In the genomic region with DNA sequence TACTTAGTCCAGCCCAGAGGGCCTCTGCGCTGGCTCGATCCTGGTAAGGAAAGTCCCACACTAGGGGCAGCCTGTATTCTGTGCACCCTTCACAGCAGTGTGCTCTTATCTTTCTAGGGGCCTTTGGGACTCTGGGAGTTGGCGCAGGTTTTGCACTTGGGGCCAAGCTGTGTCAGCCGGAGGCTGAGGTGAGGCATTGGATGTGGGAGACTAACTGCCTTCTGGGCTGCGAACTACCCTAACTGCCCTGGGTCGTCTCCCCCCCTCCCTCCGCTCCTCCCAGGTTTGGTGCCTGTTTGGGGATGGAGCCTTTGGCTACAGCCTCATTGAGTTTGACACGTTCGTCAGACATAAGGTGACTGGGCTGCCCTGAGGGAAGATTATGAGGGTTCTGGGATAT, we compare ENCODE assay signal across 33 mouse cellular contexts. TPM values are rescaled to one million over a fixed set of nuclear protein-coding genes. Genes with fewer than 3 reads are reported as not detected.
DNase-seq lines count a peak whose midpoint lies in the region; ATAC-seq and TF ChIP-seq lines count a peak whose summit lies in the region.
"Had no signal": no experiment of that assay in that cellular context is flagged by ENCODE, and none has a peak within 500 bp of the region (broad histone marks: within the 10 kb centered on the region; RNA-seq: fewer than 3 reads in every experiment).

No protein-coding gene starts in this region.

- H3K27me3 ChIP-seq in heart, embryonic 10.5 days (ENCODE audit: insufficient read depth, poor library complexity, severe bottlenecking): no peaks in the 10 kb centered on the region
- no peaks in the 10 kb centered on the region for H3K27me3 ChIP-seq in limb, embryonic 14.5 days (ENCODE audit: control insufficient read depth, insufficient read depth, low read length)
- H3K27me3 ChIP-seq in limb, embryonic 10.5 days (ENCODE audit: low read depth, poor library complexity, severe bottlenecking): no peaks in the 10 kb centered on the region
- no peaks in the 10 kb centered on the region for H3K27me3 ChIP-seq in myocyte (ENCODE audit: control insufficient read depth, insufficient read depth, insufficient read length)
- H3K27me3 ChIP-seq: embryonic facial prominence, embryonic 15.5 days; hindbrain, embryonic 13.5 days; Patski had no signal

- no peak for ATAC-seq in cerebellum, adult (ENCODE audit: insufficient number of reproducible peaks, low FRiP score, low TSS enrichment)
- ATAC-seq in limb, embryonic 14.5 days (ENCODE audit: low FRiP score, low read depth): 0 out of 2 replicates have a peak, but pooled peaks have one; percentile 27
- ATAC-seq: forebrain, embryonic 14.5 days; forebrain, postnatal 0 days; hindbrain, postnatal 0 days; inflammation-experienced regulatory T-cells, adult 6 months; intestine, embryonic 16.5 days; Patski had no signal

- H3ac ChIP-seq in myocyte (ENCODE audit: control insufficient read depth, insufficient read length): no peak overlapping the region

- H3K4me1 ChIP-seq in heart, embryonic 10.5 days: no peaks in the 10 kb centered on the region; the same call in 1 of the 2 replicates
- no peaks in the 10 kb centered on the region for H3K4me1 ChIP-seq in limb, embryonic 14.5 days (ENCODE audit: control insufficient read depth, insufficient read depth, low read length)
- H3K4me1 ChIP-seq in limb, embryonic 10.5 days: no peaks in the 10 kb centered on the region
- H3K4me1 ChIP-seq: embryonic facial prominence, embryonic 15.5 days; hindbrain, embryonic 13.5 days had no signal

- DNase-seq in cerebellum, adult 9-10 months: peak; percentile 8
- peak; percentile 73 for DNase-seq in heart, embryonic 10.5 days (ENCODE audit: low spot score)
- no peak for DNase-seq in heart, adult 9 months (ENCODE audit: low spot score in 2 of 2)
- no peak for DNase-seq in limb, embryonic 14.5 days (ENCODE audit: low spot score)
- no peak for DNase-seq in limb, embryonic 10.5 days (ENCODE audit: low spot score)
- DNase-seq: adrenal gland, adult 2 months; adrenal gland, postnatal 14 days; B cell, adult 2 months; cerebellum, adult 18-20 months; cerebellum, postnatal 10 days; cerebellum, postnatal 36 days; embryo, embryonic 11 days; forebrain, postnatal 0 days; gastrocnemius, adult 2 months; gastrocnemius, postnatal 14 days; heart, adult 18-20 months; heart, postnatal 10 days; kidney, adult 18-20 months had no signal

- H3K4me3 ChIP-seq in heart, embryonic 10.5 days: no peak overlapping the region
- no peak overlapping the region for H3K4me3 ChIP-seq in limb, embryonic 14.5 days (replicated peaks; ENCODE audit: low read length)
- H3K4me3 ChIP-seq in limb, embryonic 10.5 days: no peak overlapping the region
- H3K4me3 ChIP-seq in myocyte: no peak overlapping the region
- H3K4me3 ChIP-seq: embryonic facial prominence, embryonic 15.5 days; gastrocnemius, adult 2 months; hindbrain, embryonic 13.5 days had no signal

- WGBS in heart, embryonic 10.5 days: 72% methylated on average over 9 of the region's 9 CpGs
- WGBS in limb, embryonic 14.5 days: 71% methylated on average over 8 of the region's 9 CpGs
- WGBS in limb, embryonic 10.5 days: 67% methylated on average over 9 of the region's 9 CpGs

- H3K36me3 ChIP-seq in heart, embryonic 10.5 days: peaks cover 93% of the 10 kb centered on the region
- H3K36me3 ChIP-seq in limb, embryonic 14.5 days (ENCODE audit: control insufficient read depth, insufficient read depth, low read length): peaks cover 79% of the 10 kb centered on the region
- H3K36me3 ChIP-seq in limb, embryonic 10.5 days: peaks cover 87% of the 10 kb centered on the region
- peaks cover 36% of the 10 kb centered on the region for H3K36me3 ChIP-seq in myocyte (ENCODE audit: control insufficient read depth, insufficient read depth)

- no peak for TF ChIP-seq POLR2A in limb, embryonic 14.5 days (IDR thresholded peaks at IDR 0.05; ENCODE audit: borderline replicate concordance, extremely low read depth, insufficient read depth, insufficient read length)
- no peak for TF ChIP-seq POLR2A in myocyte (IDR thresholded peaks at IDR 0.05; ENCODE audit: insufficient read length, low read depth)

- no peak overlapping the region for H3K4me2 ChIP-seq in limb, embryonic 14.5 days (replicated peaks; ENCODE audit: low read depth, low read length, severe bottlenecking)
- H3K4me2 ChIP-seq in myocyte (ENCODE audit: low read depth): no peak overlapping the region
- H3K4me2 ChIP-seq: embryonic facial prominence, embryonic 15.5 days; heart, embryonic 11.5 days; hindbrain, embryonic 13.5 days had no signal

- H3K9ac ChIP-seq in limb, embryonic 14.5 days (ENCODE audit: low read depth, low read length, severe bottlenecking): no peak overlapping the region
- H3K9ac ChIP-seq: embryonic facial prominence, embryonic 15.5 days; forebrain, postnatal 0 days; hindbrain, embryonic 13.5 days had no signal

- H3K79me2 ChIP-seq in myocyte (ENCODE audit: control insufficient read depth, insufficient read depth): no peaks in the 10 kb centered on the region

- H3K27ac ChIP-seq in heart, embryonic 10.5 days: no peak overlapping the region
- no peak overlapping the region for H3K27ac ChIP-seq in limb, embryonic 14.5 days (replicated peaks; ENCODE audit: low read depth, low read length)
- no peak overlapping the region for H3K27ac ChIP-seq in limb, embryonic 10.5 days
- H3K27ac ChIP-seq: embryonic facial prominence, embryonic 15.5 days; gastrocnemius, adult 2 months; hindbrain, embryonic 13.5 days; hindbrain, postnatal 0 days had no signal

- no peaks in the 10 kb centered on the region for H3K9me3 ChIP-seq in heart, embryonic 10.5 days
- H3K9me3 ChIP-seq in limb, embryonic 14.5 days (ENCODE audit: control insufficient read depth, low read length): no peaks in the 10 kb centered on the region
- no peaks in the 10 kb centered on the region for H3K9me3 ChIP-seq in limb, embryonic 10.5 days (replicated peaks)
- H3K9me3 ChIP-seq: embryonic facial prominence, embryonic 15.5 days; G1E; hindbrain, embryonic 13.5 days had no signal

TF ChIP-seq in myocyte, 11 proteins besides CTCF, POLR2A, EP300 and RAD21:
- TF ChIP-seq USF1 (IDR thresholded peaks at IDR 0.05; ENCODE audit: low read depth): no peak
- TF ChIP-seq POLR2AphosphoS2 (IDR thresholded peaks at IDR 0.05; ENCODE audit: insufficient read length, low read depth): peak; percentile 82

RNA-seq across cellular contexts. Expression of a gene that starts 8.4 kb away (rescaled TPM):
- 12.2 and 13.3 TPM in 2 replicates for polyA plus RNA-seq in heart, embryonic 10.5 days (2016; fragmentation: Nextera tagmentation; extraction: Ambion mirVana)
- polyA plus RNA-seq in limb, embryonic 14.5 days (2012; rRNA removed): 49.2 and 60.9 TPM in 2 replicates
- polyA plus RNA-seq in limb, embryonic 14.5 days (2014; fragmentation: Nextera tagmentation; extraction: Ambion mirVana): 24.4 and 29.0 TPM in 2 replicates
- polyA plus RNA-seq in limb, embryonic 10.5 days (2016; fragmentation: Nextera tagmentation; extraction: Ambion mirVana): 15.7 and 19.7 TPM in 2 replicates
- 32.1 TPM for polyA plus RNA-seq in myocyte (2012; fragmentation: generic; extraction: Trizol)
- polyA plus RNA-seq: G1E had no signal

RNA-seq across cellular contexts. Expression of a gene that starts 9.2 kb away (rescaled TPM):
- 41.3 and 43.1 TPM in 2 replicates for polyA plus RNA-seq in heart, embryonic 10.5 days (2016; fragmentation: Nextera tagmentation; extraction: Ambion mirVana)
- 52.5 and 64.0 TPM in 2 replicates for polyA plus RNA-seq in limb, embryonic 14.5 days (2012; rRNA removed)
- polyA plus RNA-seq in limb, embryonic 14.5 days (2014; fragmentation: Nextera tagmentation; extraction: Ambion mirVana): 45.8 and 49.4 TPM in 2 replicates
- 27.2 and 38.8 TPM in 2 replicates for polyA plus RNA-seq in limb, embryonic 10.5 days (2016; fragmentation: Nextera tagmentation; extraction: Ambion mirVana)
- 49.6 TPM for polyA plus RNA-seq in myocyte (2012; fragmentation: generic; extraction: Trizol)

RNA-seq across cellular contexts. Expression of a gene that starts 34.5 kb away (rescaled TPM):
- not detected in 2 replicates for polyA plus RNA-seq in heart, embryonic 10.5 days (2016; fragmentation: Nextera tagmentation; extraction: Ambion mirVana)
- polyA plus RNA-seq in limb, embryonic 14.5 days (2012; rRNA removed): not detected in 2 replicates
- polyA plus RNA-seq in limb, embryonic 14.5 days (2014; fragmentation: Nextera tagmentation; extraction: Ambion mirVana): not detected in 2 replicates
- polyA plus RNA-seq in limb, embryonic 10.5 days (2016; fragmentation: Nextera tagmentation; extraction: Ambion mirVana): not detected in 2 replicates
- not detected for polyA plus RNA-seq in myocyte (2012; fragmentation: generic; extraction: Trizol)
- polyA plus RNA-seq: adrenal gland, adult 2 months; cortical plate, adult 2 months; embryonic facial prominence, embryonic 11.5 days; forebrain, embryonic 11.5 days; forebrain, embryonic 14.5 days; forebrain, postnatal 0 days; G1E; heart, embryonic 11.5 days; heart, embryonic 14.5 days; hindbrain, embryonic 13.5 days; hindbrain, postnatal 0 days; inflammation-experienced regulatory T-cells, adult 6 months; intestine, embryonic 16.5 days; Patski had no signal

Comparison
In these comparisons a context has a peak if more than half of its experiments do, and no peak if none do; other contexts are left out.
1. DNase-seq: peak in cerebellum, adult 9-10 months (single experiment) and heart, embryonic 10.5 days (single experiment); none in heart, adult 9 months (0 of 2), limb, embryonic 14.5 days (single experiment) and limb, embryonic 10.5 days (single experiment).